Mouse (Mus musculus) Patski (cell line): Measurements from ENCODE around the gene Spns3. TPM values are rescaled to one million over a fixed set of nuclear protein-coding genes. Genes with fewer than 3 reads are reported as not detected.
A peak's percentile ranks its signal among the peaks of the same experiment; 100 is the strongest.

ENCODE experiments used
- ATAC-seq: fragments of 100-300 bp; one replicate; pipeline ENCODE4 v1.8.0; 2021
- CTCF ChIA-PET: fragments of 350-600 bp; sonication (Branson Sonifier 250); formaldehyde crosslinking; loops from one replicate; lab custom pipeline; 2022; ENCODE audit warnings: inconsistent platforms; lab: Charles Lee
- POLR2A ChIA-PET: fragments of 350-600 bp; sonication (Branson Sonifier 250); formaldehyde crosslinking; loops from one replicate; lab custom pipeline; 2022; ENCODE audit warnings: antibody characterized with exemption, inconsistent platforms; lab: Charles Lee
- DNase-seq: peaks from one replicate; pipeline ENCODE4 v3.0.0-alpha.2; 2011; ENCODE audit warnings: low read depth, low spot score
- H3K27me3 ChIP-seq: fragments of 371-371 bp; one replicate; pipeline ENCODE4 v1.5.1; 2021
- CTCF ChIP-seq: fragments of 100-300 bp; IDR thresholded peaks from one replicate; pipeline ENCODE4 v1.5.1; 2021
- in situ Hi-C: fragments of 300-500 bp; cut with MboI; formaldehyde crosslinking; loops from 3 replicates; pipeline ENCODE4 v1.11.1; 2018; ENCODE audit warnings: low pct_unique_long_range_greater_than_20kb, mixed read lengths
- polyA plus RNA-seq: library from polyadenylated mRNA; unstranded; gene quantifications from one replicate; pipeline ENCODE4 v1.2.3, GENCODE M21; 2021

Spns3 gene
- 7.8 TPM for polyA plus RNA-seq

GRCm38 (mm10) chr11:72550134-72550988, at the start of gene Spns3:
Gene Spns3, minus strand, starts transcription at chr11:72550506.
- ChIA-PET POLR2A (no interaction called here), CTCF (no interaction called here)
- no peak for TF ChIP-seq CTCF
- ATAC-seq (no peak), DNase-seq (no peak)
- H3K27me3 ChIP-seq, result no peaks in the 10 kb centered on the region
- in situ Hi-C loops, result no loop called here

GRCm38 (mm10) chr11:72597780-72598179, 47.5 kb upstream of the Spns3 start:
- TF ChIP-seq CTCF, result no peak
- in situ Hi-C loops, result no loop called here
- DNase-seq (no peak), ATAC-seq (no peak)
- ChIA-PET CTCF (no interaction called here), POLR2A (no interaction called here)
- no peaks in the 10 kb centered on the region for H3K27me3 ChIP-seq

- DNase-seq (peak; percentile 68), ATAC-seq (peak; percentile 71)
- no peak for TF ChIP-seq CTCF
- POLR2A ChIA-PET, result interaction anchor here (0.8 to 1.2 kb wide), 3 partner anchors 10 to 13 kb away, joined by 3 to 8 read pairs (median 4); partner anchors contain the start of gene Ube2g1
- in situ Hi-C loops, result no loop called here
- H3K27me3 ChIP-seq, result no peaks in the 10 kb centered on the region
- CTCF ChIA-PET, result interaction anchor here (0.9 to 2.8 kb wide), 2 partner anchors 10 to 17 kb away, joined by 4 to 9 read pairs; no protein-coding TSS in a partner anchor
Observed at GRCm38 (mm10) chr11:72595010-72595737, 44.9 kb upstream of the Spns3 start.

- in situ Hi-C loops, result no loop called here
- no peaks in the 10 kb centered on the region for H3K27me3 ChIP-seq
- ChIA-PET CTCF (interaction anchor here (1.5 kb wide), 1 partner anchor 16 kb away, joined by 4 read pairs; no protein-coding TSS in a partner anchor), POLR2A (interaction anchor here (0.6 to 1.2 kb wide), 3 partner anchors 20 to 119 kb away, joined by 3 to 4 read pairs (median 4); partner anchors contain the start of gene Ube2g1)
- no peak for TF ChIP-seq CTCF
- DNase-seq, result no peak
- peak; percentile 82 for ATAC-seq
Observed at GRCm38 (mm10) chr11:72587537-72588233, 37.4 kb upstream of the Spns3 start.

- POLR2A ChIA-PET, result interaction anchor here (1.0 kb wide), 1 partner anchor 104 kb away, joined by 3 read pairs; no protein-coding TSS in a partner anchor
- DNase-seq (no peak), ATAC-seq (no peak)
- no peaks in the 10 kb centered on the region for H3K27me3 ChIP-seq
- CTCF ChIA-PET, result no interaction called here
- no peak for TF ChIP-seq CTCF
- in situ Hi-C loops, result no loop called here
Observed at GRCm38 (mm10) chr11:72586570-72586969, 36.3 kb upstream of the Spns3 start.

- in situ Hi-C loops, result loop anchor here (5.0 kb wide), 1 partner anchor 419 kb away; no protein-coding TSS in a partner anchor
- POLR2A ChIA-PET, result interaction anchor here (0.5 to 0.9 kb wide), 2 partner anchors 122 to 162 kb away, joined by 3 read pairs; no protein-coding TSS in a partner anchor
- ATAC-seq (no peak), DNase-seq (no peak)
- TF ChIP-seq CTCF, result no peak
- CTCF ChIA-PET, result interaction anchor here (2.1 kb wide), 1 partner anchor 11 kb away, joined by 5 read pairs; no protein-coding TSS in a partner anchor
- H3K27me3 ChIP-seq, result no peaks in the 10 kb centered on the region
Observed at GRCm38 (mm10) chr11:72583092-72583491, 32.8 kb upstream of the Spns3 start.

- ChIA-PET CTCF (no interaction called here), POLR2A (interaction anchor here (0.8 kb wide), 1 partner anchor 13 kb away, joined by 3 read pairs; no protein-coding TSS in a partner anchor)
- DNase-seq (no peak), ATAC-seq (no peak)
- no peaks in the 10 kb centered on the region for H3K27me3 ChIP-seq
- in situ Hi-C loops, result loop anchor here (5.0 kb wide), 1 partner anchor 420 kb away; no protein-coding TSS in a partner anchor
- TF ChIP-seq CTCF, result no peak
Observed at GRCm38 (mm10) chr11:72582448-72582705, 32.1 kb upstream of the Spns3 start.

- no peak for TF ChIP-seq CTCF
- DNase-seq (no peak), ATAC-seq (no peak)
- ChIA-PET CTCF (no interaction called here), POLR2A (interaction anchor here (0.8 kb wide), 1 partner anchor 13 kb away, joined by 3 read pairs; no protein-coding TSS in a partner anchor)
- H3K27me3 ChIP-seq, result no peaks in the 10 kb centered on the region
- in situ Hi-C loops, result loop anchor here (5.0 kb wide), 1 partner anchor 420 kb away; no protein-coding TSS in a partner anchor
Observed at GRCm38 (mm10) chr11:72581609-72582447, 31.5 kb upstream of the Spns3 start.

- TF ChIP-seq CTCF, result no peak
- CTCF ChIA-PET, result interaction anchor here (1.2 kb wide), 1 partner anchor 16 kb away, joined by 4 read pairs; no protein-coding TSS in a partner anchor
- H3K27me3 ChIP-seq, result no peaks in the 10 kb centered on the region
- in situ Hi-C loops, result loop anchor here (5.0 kb wide), 1 partner anchor 159 kb away; no protein-coding TSS in a partner anchor
- ATAC-seq (no peak), DNase-seq (no peak)
- POLR2A ChIA-PET, result no interaction called here
Observed at GRCm38 (mm10) chr11:72578471-72578870, 28.2 kb upstream of the Spns3 start.
